Mouse (Mus musculus) G1E (cell line): ENCODE measurements around the gene Rtl8c.
"Not testable (repeated sequence)": the region's sequence is repeated elsewhere in the genome, so short reads cannot be mapped to it uniquely, and the experiment has no call there.

Experiments used
- CTCF ChIP-seq: IDR thresholded peaks from 2 replicates; pipeline ENCODE4 v1.5.1; 2012; ENCODE audit warnings: low read depth, low read length, inconsistent platforms, mixed read lengths
- GATA1 ChIP-seq: IDR thresholded peaks from 2 replicates; pipeline ENCODE4 v1.6.1; 2012; ENCODE audit warnings: borderline replicate concordance, low read length, inconsistent platforms, mixed read lengths
- GATA2 ChIP-seq: IDR thresholded peaks from 2 replicates; pipeline ENCODE4 v1.6.1; 2012; ENCODE audit warnings: low read depth, low read length, inconsistent platforms, borderline replicate concordance
- POLR2AphosphoS5 ChIP-seq: IDR thresholded peaks from 2 replicates; pipeline ENCODE4 v1.6.1; 2012; ENCODE audit warnings: low read depth, low read length, inconsistent platforms; ENCODE audit not compliant: insufficient replicate concordance
- TAL1 ChIP-seq: conservative IDR thresholded peaks from 2 replicates; pipeline ENCODE4 v1.6.1; 2012; ENCODE audit warnings: low read depth, low read length, inconsistent platforms, mixed read lengths

GRCm38 (mm10) chrX:53608879-53609278, 1.0 kb downstream of the Rtl8c start, which contains the start of gene Gm14597:
- TF ChIP-seq CTCF, POLR2AphosphoS5, GATA1, TAL1, GATA2: not testable (repeated sequence)
